Mouse (Mus musculus) heart, postnatal 4 days (tissue): ENCODE results near the gene Efl1. TPM values are rescaled to one million over a fixed set of nuclear protein-coding genes. Genes with fewer than 3 reads are reported as not detected.
"Not testable (repeated sequence)": the region's sequence is repeated elsewhere in the genome, so short reads cannot be mapped to it uniquely, and the experiment has no call there.

Experiments
- DNase-seq: peaks from one replicate; pipeline ENCODE4 v3.0.0; 2021
- total RNA-seq, 2 experiments: library from RNA; stranded (reverse); gene quantifications; 2 replicates each; pipeline ENCODE4 v1.2.3; 2021

Gene Efl1
- total RNA-seq, 2 experiments from 2014 or later: 13.6 to 15.0 TPM

DNA sequence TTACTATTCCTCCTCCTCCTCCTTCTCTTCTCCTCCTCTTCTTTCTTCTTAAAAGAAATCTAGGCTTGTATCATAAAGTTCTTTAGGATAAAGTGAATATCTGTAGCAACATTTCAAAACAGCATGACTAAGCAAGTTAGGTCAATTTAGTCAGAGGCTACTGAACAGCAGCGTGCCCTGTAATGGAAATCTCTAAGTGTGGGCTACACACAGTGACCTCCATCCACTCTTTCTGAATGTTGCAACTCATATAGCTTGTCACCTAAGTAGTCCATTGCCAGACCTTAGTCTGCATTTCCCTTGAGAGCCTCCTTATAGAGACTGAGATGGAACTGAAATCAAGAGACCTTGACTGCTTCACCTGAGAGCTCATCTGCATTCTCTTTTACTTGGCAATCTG, 116.5 kb downstream of the Efl1 start:
- no peak for DNase-seq

DNA sequence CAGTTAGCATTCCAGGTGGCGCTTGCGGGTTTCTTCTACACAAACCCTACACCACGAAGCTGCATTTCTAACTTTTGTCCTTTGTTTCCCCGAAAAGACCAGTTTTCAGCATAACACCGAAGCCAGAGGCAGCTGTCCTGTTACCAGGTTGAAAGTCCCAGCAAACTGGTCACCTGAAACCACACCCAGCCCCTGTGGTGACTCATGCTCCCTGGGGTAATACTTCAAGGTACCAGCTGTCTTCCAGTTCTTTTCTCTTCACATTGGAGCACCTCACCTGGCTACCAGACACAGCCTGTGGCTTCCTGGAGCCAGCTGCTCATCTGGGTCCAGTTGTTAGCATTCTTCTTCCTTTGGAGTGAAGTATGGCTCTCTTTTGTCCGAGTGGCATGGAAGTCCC, 118.2 kb downstream of the Efl1 start:
- no peak for DNase-seq

DNA sequence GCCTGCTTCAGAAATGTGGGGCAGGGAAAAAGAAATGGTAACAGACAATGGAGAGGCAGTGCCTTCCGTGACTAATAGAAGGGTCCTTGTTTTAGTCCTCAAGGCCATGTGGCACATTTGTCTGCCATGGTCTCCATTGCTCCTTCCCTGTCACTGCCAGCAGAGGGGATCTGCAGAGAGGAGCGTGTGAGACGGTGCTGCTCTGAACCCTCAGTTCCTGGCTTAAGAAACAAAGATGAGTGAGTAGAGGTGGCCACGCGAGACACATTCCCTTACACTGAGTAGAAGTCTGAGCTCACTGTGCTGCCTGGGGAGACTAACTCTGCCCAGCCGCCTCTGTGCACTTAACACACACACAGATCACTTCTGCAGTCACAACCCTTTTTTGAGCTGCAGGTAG, 121.8 kb downstream of the Efl1 start:
- DNase-seq: no peak

DNA sequence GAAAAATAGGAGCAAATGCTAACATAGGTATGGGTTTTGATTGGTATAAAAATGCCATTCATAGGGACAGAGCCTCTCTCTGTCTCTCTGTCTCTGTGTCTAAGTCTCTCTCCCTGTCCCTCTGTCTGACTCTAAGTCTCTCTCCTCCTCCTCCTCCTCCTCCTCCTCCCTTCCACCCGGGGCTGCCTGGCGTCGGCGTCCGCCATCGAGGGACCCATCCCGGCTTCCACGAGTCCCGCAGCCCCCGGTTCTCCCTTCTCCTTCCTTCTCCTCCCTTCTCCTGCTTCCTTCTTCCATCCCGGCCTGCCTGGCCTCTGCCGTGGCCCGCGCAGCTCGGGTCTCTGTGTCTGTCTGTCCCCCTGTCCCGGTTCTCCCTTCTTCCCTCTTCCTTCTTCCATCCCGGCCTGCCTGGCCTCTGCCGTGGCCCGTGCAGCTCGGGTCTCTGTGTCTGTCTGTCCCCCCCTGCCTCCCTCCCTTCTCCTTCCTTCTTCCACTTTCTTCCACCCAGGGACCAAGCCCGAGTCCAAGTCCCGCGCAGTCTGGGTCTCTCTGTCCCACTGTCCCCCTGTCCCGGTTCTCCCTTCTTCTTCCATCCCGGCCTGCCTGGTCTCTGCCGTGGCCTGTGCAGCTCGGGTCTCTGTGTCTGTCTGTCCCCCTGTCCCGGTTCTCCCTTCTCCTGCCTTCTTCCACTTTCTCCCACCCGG, 122.7 kb downstream of the Efl1 start:
- DNase-seq: not testable (repeated sequence)

DNA sequence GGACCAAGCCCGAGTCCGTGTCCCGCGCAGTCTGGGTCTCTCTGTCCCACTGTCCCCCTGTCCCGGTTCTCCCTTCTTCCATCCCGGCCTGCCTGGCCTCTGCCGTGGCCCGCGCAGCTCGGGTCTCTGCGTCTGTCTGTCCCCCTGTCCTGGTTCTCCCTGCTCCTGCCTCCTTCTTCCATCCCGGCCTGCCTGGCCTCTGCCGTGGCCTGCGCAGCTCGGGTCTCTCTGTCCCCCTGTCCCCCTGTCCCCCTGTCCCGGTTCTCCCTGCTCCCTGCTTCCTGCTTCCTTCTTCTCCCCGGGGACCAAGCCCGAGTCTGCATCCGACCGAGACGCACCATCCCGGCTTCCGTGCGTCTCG, 123.2 kb downstream of the Efl1 start:
- DNase-seq: not testable (repeated sequence)

DNA sequence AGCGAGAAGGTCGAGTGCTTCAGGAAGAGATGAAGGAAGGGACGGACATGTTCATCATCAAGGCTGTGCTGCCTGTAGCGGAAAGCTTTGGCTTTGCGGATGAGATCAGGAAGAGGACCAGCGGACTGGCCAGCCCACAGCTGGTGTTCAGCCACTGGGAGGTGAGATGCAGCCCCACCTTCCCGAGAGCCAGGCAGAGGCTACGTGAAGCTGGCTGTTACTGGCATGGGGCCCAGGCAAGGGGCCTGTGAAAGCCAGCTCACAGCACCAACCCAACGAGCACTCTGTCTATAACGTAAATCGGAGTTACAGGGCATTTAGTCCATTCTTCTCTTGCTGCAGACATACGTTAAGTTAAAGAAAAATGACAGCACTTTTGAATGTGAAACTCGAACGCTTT, 124.1 kb downstream of the Efl1 start:
- peak; percentile 54 for DNase-seq

DNA sequence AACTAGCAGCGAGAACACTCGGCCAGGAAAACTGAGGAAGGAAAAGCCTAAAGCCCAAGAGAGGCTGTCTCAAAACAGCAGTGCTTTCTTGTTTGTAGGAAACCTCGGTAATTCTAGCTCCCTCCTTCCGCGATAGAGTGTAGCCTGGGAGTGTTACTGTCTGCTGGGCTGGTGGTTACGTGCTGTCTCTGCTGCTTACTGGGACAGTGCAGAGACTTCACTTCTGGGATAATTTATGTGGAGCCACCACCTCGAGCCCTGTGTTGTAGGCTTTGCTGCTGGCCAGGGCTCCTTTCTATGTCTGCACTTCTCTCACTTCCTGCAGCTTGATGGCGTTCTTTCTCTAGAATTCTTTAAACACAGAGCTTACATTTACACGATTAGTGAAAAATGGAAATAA, 124.7 kb downstream of the Efl1 start:
- no peak for DNase-seq

DNA sequence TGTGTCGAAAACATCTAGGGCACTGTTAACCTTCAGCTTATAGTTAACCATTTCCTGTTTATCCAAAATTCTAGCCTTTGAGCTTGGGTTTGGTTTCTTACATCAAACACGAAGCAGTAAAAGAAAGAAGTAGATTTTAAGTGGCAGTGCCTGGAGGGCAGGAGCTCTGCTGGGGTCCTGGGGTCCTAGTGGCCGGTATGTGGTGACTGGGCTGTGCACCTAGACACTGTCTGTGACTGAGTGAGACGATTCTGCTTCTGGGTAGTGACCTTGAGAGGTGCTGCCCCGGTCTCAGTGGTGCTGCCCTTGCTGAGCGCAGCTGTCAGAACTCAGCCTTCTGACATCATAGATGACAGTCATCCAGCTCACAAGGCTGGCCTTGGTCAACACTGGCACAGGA, 125.5 kb downstream of the Efl1 start:
- DNase-seq: no peak

DNA sequence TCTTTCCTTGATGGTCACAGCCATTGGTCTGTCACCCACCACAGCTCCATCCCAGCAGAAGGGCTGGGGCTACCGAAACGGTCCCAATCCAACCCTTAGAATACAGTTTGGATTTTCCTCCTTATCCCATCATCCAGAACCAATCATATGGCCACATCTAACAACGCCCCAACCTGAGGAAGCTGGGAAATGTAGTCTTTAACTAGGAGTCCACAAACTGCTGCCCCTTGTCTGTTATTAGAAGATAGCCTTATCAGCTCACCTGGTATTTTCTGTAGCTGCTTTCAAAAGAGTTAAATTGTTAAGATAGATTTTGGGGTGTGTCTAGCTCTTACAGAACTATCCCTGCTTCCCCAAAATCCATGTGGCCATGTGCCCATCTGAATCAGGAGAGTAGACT, 126.7 kb downstream of the Efl1 start:
- no peak for DNase-seq

DNA sequence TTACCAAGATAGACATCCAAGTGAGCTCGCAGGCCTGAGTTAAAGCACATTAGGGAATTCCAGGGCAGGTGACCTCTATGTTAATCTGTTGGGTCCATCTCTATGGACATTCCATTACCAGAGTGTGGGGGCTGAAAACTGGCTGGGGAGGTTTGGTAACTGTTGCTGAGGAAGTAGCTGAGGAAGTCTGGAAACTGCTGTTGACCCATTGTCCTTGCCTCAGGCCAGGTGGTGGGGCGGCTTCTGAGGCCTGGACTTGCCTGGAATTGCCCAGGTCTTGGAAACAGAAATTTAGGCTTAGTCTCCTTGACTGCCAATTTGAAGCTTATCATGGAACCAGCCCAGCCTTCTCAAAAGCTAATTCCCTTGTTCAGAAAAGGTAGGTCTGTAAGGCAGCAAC, 134.7 kb downstream of the Efl1 start:
- no peak for DNase-seq

DNA sequence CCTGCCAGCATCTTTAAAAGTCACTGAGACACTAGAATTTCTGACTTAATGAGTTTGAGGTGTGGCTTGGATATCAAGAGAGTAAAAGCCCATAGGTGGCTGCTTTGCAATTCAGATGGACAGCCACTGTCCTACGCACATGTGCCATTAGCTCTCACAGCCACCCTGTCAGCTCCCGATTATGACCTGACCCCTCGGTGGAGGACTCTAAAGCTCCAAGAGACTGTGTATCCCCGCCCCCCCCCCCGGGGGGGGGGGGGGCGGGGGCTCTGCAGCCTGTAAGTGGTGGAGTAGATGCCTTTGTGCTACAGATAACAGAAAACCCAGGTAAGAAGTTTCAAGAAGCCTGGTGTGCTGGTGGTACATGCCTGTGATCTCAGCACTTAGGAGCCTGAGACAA, 135.3 kb downstream of the Efl1 start:
- no peak for DNase-seq

DNA sequence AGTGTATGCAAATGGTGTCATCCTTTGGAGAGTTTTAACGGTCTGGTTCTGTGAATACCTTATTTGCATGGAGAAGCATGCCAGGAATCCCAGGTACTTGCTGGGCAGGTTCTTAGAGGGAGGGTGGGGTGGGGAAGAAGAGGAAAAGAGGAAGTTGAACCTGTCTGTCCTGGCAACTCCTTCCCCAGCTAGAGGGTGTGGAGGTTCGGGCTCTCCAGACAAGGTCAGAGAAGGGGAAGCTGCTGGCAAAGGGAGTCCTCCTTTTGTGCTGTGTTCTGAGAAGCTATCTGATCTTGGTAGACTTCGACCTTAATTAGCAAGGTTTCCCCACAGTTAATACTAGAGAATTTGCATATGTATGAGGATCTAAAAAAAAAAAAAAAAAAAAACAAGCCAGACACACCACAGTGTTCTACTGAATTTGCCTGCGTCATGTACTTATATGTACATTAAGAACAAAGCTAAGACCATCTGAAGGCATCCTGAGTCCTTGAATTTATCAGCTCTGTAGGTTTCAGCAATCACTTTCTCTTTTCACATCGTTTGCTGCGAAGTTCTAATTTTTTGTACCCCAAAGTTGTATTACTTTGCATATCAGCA, 137.0 kb downstream of the Efl1 start:
- DNase-seq: no peak

DNA sequence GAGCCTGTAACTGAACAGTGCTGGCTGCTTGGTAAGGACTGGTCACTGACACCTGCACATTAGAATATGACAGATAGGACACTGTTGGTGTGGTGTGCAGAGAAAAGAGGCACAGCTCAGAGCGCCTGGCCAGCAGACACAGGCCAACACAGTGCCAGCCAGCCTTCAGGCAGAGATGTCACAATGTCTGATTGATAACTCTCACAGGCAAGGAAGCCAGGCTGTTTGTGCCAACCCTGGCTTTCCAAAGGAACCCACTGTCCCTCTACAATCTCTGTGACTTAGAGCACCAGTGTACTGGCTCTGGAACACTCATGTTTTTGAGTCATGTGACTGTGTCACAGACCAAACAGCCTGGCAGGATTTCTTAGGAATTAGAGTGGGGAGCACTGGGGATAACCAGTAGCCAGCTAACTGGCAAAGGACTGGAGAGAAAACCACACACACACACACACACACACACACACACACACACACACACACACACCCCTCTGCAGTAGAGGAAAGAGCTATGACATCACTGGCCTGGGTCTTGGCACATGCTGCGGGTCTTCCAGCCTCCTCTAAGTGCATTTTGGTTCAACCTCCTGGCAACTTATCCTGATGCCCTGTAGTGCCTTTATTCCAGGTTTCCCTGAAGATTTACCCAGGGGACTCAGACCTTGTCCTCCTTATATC, 137.7 kb downstream of the Efl1 start:
- DNase-seq: no peak

DNA sequence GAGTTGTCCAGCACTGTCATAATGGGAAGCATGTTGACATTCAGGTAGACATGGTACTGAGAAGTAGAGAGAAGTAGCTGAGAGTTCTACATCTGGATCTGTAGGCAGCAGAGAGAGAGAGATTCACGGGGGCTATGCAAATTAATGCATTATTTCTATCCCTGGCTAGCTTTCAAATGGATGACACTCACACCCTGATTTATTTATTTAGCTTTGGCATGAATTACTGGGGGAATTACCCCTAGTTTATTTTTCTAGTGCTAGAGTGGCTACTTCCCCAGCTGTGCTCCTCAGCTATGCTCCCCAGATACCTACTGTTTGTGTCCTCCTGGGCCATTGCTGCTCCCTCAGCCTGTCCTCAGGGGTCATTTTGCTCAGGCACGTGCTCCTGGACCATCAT, 144.2 kb downstream of the Efl1 start:
- DNase-seq: no peak

DNA sequence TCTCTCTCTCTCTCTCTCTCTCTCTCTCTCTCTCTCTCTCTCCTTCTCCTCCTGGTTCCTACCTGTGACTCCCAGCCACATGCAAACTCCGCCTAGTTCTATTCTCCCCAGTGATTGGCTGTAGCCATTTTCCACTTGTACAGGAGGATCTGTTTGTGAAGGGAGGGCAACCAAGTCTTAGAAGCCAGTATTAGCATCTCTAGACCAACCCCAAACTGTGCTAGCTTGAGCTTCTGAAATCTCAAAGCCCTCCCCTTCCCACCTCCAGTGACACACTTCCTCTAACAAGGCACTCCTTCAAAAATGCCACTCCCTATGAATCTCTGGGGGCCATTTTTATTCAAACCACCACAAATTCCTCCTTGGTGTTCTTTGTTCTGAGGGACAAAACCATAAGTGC, 144.7 kb downstream of the Efl1 start:
- DNase-seq: no peak

DNA sequence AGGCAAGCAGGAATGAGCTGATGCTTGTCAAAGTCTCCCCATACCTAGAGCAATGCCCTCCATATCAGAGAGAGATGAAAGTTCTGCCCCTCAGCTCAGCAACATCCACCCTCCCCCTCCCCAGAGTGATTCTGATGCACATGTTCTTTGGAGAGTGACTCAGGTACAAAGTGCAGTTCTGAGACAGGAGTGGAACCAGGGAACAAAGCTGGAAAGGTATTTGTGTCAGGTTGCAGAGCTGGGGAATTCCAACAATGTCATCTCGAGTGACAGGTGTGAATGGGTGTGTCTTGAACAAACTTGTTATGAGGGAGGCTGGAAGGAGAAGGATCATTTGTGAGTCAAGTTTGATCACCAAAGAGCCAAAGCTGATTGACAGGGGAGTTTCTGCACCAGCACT, 146.1 kb downstream of the Efl1 start:
- DNase-seq: no peak

DNA sequence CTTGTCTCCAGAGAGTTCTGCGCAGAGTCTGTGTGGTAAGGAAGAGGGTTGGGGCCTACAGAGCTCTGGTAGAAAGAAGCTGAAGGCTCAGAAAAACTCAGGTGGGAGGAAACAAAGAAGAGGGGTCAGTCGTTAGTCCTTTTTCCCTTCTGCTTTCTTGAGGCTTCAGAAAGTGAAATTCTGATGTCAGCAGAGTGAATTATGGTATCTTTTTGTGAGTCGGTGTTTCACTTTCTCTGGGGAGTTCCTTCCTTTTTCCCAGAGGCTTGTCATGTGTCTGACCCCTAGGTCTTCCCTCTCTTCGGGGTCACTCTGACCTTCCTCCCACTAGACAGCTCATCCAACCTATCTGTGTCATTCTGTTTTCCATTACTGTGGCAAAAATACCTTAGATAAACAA, 153.8 kb downstream of the Efl1 start:
- DNase-seq: no peak

DNA sequence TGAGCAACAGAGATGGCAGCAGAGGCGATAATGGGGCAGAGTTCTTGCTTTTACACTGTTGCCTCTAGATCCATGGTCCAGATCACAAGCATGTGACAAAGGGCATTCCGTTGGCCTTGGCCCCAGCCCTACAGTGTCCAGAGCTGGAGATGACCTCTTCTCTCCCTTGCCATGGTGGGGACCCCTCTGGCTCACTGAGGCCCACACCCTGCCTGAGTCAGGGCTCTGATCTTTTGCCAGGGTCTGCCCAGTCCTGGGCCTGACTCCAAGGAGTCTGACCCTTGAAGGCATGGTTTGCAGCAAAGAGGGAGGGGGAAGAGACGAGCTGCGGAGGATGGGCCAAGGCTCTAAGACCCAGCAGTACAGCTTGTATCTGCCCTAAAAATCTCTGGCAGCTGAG, 159.8 kb downstream of the Efl1 start:
- DNase-seq: no peak

DNA sequence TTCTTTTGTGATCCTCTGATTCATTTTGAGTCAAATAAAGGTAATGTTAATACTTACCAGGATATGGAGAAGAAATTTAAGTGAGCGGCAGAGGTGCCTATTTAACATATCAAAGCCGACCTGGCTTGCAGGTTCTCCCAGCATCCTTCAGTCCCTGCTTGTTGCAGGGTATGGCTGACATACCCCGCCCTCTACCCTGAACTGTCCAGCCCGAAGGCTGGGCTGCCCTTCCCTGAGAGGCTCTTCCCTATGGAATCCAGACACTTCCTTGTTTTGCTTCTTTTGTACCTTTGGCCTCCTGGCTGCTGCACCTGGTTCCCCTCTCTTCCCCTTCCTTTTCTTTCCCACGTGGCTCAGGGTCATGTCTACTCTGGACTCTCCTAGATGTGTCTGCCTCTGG, 160.7 kb downstream of the Efl1 start:
- DNase-seq: no peak

DNA sequence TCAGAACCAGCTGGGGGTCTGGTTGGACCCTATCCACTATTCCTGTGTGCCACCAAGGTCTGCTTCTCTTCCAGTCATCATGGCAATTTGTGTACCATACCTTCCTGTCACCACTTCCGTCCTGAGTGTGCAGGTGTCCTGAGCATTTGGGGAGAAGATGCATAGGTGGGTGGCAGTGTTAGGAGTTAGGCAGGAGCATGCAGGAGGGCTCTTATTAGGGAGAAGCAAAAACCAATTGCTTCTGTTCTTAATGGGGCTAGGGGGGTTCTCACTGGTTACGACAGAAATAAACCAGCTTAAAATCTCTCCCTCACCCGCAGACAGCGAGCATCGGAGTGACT, 162.4 kb downstream of the Efl1 start:
- no peak for DNase-seq

DNA sequence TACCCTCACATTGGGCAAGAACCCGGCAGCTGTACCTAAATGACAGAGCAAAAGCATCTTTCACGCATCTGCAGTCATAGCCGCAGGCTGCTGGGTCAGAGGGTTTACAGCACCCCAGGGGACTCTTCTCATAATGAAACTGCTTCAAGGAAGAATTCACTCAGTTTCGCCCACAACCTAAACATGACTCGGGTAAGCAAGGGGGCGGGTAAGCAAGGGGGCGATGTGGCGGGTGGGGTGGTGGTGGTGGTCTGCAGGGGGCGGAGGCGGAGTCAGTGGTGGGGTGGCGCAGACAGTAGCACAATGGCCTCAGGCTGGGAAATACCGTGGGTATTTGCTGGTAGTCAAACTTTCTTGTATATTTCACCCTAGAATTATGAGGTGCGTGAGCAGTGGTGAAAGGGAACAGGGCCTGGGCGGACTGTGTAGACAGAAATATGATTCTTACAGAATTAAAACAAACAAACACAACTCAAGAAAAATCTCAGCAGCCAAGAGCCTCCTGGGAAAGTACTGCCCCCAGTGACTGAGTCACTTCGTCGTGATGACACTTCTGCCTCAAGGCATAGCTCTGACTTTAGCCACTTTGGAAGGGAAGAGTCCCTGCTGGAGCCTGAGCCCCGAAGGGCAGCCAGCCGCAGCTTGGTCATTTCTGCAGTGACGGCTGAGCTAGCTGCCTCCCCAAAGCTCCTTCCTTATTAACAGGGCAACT, 162.9 kb downstream of the Efl1 start:
- DNase-seq: peak; percentile 19

DNA sequence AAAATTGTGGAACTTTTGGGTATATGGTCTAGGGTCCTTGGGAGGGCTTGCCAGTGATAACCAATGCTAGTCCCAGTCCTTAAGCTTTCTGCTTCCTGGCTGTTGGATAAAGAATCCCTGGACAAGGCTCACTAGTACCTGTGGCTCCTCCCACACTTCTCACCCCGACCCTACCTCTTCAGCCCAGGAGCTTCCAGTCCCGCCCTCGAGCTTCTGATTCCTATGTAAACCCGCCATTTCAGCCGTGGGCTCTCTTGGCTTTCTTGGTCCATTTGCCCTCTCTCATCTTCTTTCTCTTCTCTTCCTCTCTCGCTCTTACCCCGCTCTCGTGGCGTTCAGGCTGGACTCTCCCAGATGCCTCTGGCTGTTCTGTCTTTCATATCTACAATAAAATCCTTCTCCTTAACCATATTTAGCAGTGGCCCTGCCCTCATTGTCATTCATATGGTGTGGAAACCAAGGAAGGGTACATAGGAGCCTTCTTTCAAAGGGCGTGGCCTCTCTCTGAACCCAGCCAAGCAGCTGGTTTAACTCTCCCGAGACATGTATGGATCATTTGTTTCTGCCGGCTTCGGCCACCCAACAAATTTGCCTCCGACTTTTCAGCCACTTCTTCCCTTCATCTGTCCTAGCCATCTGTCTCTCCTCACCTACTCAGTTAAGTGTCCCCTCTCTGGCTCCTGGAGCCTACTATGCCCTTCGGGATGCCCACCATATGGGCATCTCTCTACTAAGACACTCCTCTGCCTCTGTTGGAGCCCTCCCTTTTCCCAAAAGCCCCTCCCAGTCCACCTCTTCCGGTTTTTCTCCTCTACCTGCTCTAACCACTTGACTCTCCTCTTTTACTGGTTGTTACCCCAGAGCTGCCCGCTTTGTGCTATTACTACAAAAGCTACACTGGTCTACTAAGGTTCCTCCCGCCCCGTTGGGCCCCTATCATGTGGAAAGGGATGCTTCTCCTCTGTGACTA, 164.1 kb downstream of the Efl1 start:
- no peak for DNase-seq

DNA sequence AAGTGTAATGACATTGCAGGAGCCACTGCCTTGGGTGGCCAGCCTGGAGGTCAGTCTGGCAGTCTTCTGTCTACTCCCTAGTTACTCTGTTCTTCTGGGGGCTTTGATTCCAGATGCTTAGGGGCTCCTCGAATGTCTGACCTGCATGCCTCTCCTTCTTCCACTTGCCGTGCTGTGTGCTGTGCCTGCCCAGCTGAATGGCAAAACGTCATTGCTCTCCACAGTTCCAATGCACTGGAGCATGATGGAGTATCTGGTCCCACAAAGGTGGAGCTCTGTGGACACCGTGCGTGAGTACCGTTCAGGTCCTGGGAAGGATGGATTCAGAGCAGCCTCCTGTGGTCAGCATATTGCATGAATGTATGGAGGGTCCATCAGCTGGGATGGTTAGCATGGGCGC, 171.1 kb downstream of the Efl1 start:
- no peak for DNase-seq
